Mouse (Mus musculus) lung, adult 2 months (tissue): ENCODE measurements around the gene Gsap. TPM values are rescaled to one million over a fixed set of nuclear protein-coding genes. Genes with fewer than 3 reads are reported as not detected.

Experiments
- DNase-seq: peaks from one replicate; pipeline ENCODE4 v3.0.0; 2022
- H3K4me1 ChIP-seq: fragments of 200-500 bp; 2 replicates; pipeline ENCODE4 v1.6.1; 2011; ENCODE audit warnings: low read length; ENCODE audit not compliant: control insufficient read depth, insufficient read depth
- H3K4me3 ChIP-seq: fragments of 200-500 bp; replicated peaks from 2 replicates; pipeline ENCODE3; 2011; ENCODE audit warnings: low read depth, mild to moderate bottlenecking, control low read depth, low read length; ENCODE audit errors: extremely low read depth
- CTCF ChIP-seq: fragments of 200-500 bp; IDR thresholded peaks from 2 replicates; pipeline ENCODE4 v1.5.1; 2011; ENCODE audit warnings: mild to moderate bottlenecking, low read length, control low read depth; ENCODE audit not compliant: insufficient read depth
- POLR2A ChIP-seq: fragments of 200-500 bp; IDR thresholded peaks from 2 replicates; pipeline ENCODE4 v1.6.1; 2011; ENCODE audit warnings: low read depth, mild to moderate bottlenecking, control low read depth, low read length, borderline replicate concordance; ENCODE audit errors: extremely low read depth
- WGBS: fragments of 180-500 bp; shearing (Covaris S2); methylation state at CpG from one replicate; pipeline ENCODE4 v1.1.7; 2018; 5-methylcytosine and 5-hydroxymethylcytosine counted together
- polyA plus RNA-seq: library from polyadenylated mRNA; depleted of rRNA; stranded (reverse); fragments of >200 nt; gene quantifications from 2 replicates; pipeline ENCODE4 v1.2.3, GENCODE M21; 2012

Gene Gsap
- polyA plus RNA-seq, 1 experiment: 25.7 TPM

GRCm38 (mm10) chr5:21254731-21255525 is 68.9 kb downstream of the Gsap start:
- H3K4me3 ChIP-seq: no peak overlapping the region
- DNase-seq: no peak
- 73% methylated on average over 12 of the region's 12 CpGs for WGBS
- TF ChIP-seq POLR2A (no peak), CTCF (no peak)
- H3K4me1 ChIP-seq: no peaks in the 10 kb centered on the region

- H3K4me3 ChIP-seq: no peak overlapping the region
- DNase-seq: no peak
- 49% methylated on average over 5 of the region's 5 CpGs for WGBS
- H3K4me1 ChIP-seq: no peaks in the 10 kb centered on the region
- TF ChIP-seq CTCF (no peak), POLR2A (no peak)
These were observed 69.6 kb downstream of the Gsap start for GRCm38 (mm10) chr5:21255551-21256132.

DNA sequence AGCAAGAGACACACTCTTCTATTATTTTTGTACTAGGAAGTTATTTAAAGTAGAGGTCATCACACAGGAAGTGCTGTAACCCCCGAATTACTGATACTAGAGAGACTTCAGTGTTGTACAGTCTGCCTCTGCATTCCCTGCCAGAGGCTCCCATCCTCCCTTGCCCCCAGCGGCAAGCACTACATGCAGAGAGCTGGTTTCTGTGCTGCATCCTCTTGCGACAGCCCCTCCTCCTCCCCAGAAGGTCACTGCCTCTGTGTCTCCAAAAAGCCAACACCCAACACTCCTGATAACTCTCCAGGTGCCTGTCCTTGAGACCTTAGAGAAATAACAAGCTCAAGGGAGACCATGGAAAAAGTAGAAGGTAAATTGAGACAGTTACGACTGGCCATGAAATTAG is 71.1 kb downstream of the Gsap start:
- no peak for TF ChIP-seq POLR2A
- TF ChIP-seq CTCF: no peak
- 59% methylated on average over 4 of the region's 4 CpGs for WGBS
- DNase-seq: no peak
- Histone ChIP-seq H3K4me1 (no peaks in the 10 kb centered on the region), H3K4me3 (no peak overlapping the region)

GRCm38 (mm10) chr5:21257806-21258205 is 71.8 kb downstream of the Gsap start:
- Histone ChIP-seq H3K4me3 (no peak overlapping the region), H3K4me1 (no peaks in the 10 kb centered on the region)
- no peak for DNase-seq
- 81% methylated on average over 6 of the region's 6 CpGs for WGBS
- TF ChIP-seq POLR2A: no peak
- peak; percentile 35; the same call in 1 of the 2 replicates for TF ChIP-seq CTCF

DNA sequence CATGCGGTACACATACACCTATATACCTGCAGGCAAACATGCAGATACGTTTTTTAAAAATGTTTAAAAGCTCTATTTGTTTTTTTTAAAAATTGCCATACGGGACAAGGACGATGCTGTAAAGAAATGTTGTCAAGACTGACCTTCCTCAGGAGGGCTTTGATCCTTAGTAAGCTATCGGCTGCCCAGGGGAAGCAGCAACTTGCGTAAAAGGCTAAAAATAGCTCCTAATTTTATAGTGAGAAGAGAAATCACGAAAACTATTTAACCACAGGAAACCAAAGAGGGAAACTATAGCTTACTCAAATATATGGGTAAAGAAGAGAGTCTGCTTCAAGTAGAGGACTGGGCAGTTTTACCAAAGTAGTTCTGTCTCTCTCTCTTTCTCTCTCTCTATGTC is 74.7 kb downstream of the Gsap start:
- no peaks in the 10 kb centered on the region for H3K4me1 ChIP-seq
- no peak for TF ChIP-seq CTCF
- TF ChIP-seq POLR2A: no peak
- WGBS: 60% methylated on average over 7 of the region's 7 CpGs
- H3K4me3 ChIP-seq: no peak overlapping the region
- DNase-seq: no peak

DNA sequence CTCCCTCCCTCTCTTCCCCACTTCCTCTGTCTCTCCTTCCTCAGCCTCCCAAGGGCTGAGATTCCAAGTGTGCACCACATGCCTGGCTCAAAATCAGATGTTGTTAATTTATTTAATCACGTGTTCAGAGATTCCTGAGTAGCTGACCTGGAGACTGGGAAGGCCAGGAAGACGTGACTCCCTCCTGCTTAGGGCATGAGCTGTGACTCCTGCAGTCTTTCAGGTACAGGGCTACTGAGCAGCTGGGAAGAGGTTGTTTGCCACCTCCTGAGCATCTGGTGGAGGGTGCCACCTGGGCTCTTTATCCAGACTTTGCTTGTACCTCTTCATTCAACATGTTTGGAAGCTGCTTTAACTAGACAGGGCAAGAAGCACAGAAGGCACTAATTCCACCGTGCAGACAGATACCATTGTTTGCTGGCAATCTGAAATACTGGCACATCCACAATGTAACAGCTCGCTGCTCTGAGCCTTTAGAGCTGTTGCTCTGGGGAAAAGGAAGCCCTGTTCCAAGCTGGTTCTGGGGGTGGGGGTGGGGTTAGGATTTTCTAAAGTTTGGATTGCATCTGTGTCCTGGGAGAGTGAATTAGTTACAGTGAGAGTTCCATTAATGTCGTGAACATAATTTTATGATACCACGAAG is 75.3 kb downstream of the Gsap start:
- Histone ChIP-seq H3K4me1 (no peaks in the 10 kb centered on the region), H3K4me3 (no peak overlapping the region)
- 44% methylated on average over 6 of the region's 6 CpGs for WGBS
- TF ChIP-seq CTCF (no peak), POLR2A (no peak)
- no peak for DNase-seq

DNA sequence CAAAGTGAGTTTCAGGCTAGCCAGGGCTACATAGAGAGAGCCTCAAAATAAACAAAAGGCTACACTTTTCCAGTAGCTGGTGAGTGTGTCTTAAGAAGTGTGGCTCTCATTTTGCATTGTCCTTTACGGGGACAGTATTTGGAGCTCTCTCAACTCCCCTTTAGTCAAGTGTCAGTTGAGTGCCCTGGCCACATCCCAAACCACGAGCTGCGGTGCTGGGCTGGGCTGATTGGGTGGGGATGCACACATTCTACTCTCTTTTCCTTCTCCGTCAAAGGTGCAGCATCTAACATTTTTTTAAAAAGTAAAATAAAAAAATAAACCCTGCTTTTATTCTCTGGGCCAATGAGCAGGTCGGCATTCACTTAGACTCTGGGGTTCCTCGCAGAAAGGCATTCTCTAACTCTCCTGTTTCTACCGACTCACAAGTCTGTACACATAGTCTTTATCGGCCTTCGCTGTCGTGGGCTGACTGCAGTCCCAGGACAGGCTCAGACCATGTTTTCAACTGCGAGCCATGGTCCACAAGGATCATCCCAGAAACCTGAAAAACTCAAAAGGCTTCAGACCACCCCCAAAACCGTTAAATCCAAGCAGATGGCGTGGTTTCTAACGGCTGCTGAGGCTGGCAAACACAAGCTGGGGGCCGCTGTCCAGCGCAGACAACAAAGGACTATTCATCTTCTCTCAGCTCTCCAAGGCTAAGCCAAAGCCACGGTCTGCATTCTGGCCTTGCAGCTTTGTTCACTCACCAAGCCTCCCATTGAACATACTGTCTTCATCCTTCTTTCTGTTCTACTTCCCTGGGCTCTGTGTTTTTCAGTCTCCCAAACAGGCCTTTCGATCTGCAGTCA is 77.4 kb downstream of the Gsap start:
- 58% methylated on average over 18 of the region's 18 CpGs for WGBS
- peak; percentile 38 for DNase-seq
- H3K4me1 ChIP-seq: no peaks in the 10 kb centered on the region
- H3K4me3 ChIP-seq: no peak overlapping the region
- TF ChIP-seq POLR2A (no peak), CTCF (no peak)

DNA sequence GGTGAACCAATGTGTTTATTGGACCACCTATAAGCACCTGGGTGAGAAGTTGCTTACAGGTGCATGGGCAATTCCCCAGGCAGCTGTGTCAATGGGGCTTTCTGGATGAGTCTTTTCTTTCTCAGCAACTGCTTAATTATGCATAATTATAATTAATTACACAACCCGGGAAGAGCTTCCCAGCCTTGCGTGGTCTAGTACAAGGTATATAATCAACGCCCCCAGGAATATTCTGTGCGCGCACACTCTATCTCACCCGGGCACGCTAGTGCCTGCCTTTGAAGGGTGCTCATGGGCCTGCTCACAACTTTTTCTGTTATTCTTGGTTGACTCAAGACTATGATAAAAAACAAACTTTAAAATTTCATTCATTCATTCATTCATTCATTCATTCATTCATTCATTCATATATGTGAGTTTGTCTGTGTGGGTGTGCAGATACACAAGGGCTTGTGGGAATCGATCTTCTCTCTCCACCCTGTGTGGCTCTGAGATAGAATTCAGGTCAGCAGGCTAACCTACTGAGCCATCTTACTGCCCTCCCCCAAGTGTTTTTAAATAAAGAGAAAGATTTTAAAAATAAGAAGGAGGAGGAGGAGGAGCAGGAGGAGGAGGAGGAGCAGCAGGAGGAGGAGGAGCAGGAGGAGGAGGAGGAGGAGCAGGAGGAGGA is 78.4 kb downstream of the Gsap start:
- TF ChIP-seq CTCF (no peak), POLR2A (no peak)
- DNase-seq: no peak
- Histone ChIP-seq H3K4me3 (no peak overlapping the region), H3K4me1 (no peaks in the 10 kb centered on the region)
- WGBS: 93% methylated on average over 8 of the region's 8 CpGs

DNA sequence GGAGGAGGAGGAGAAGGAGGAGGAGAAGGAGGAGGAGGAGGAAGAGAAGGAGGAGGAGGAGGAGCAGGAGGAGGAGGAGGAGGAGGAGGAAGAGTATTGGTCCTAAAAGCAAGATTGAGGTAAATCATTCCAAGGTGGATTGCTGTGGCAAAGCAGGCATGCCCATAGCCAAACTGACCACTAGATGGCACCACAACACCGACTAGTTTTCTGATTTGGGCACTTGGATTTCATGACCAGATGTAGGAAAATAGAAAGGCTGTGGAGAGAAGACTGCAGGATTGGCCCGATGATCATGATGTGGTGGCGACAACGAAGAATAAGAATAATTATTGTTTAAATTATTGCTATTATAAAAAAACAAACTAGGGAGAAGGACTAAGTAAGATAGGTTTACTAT is 79.0 kb downstream of the Gsap start:
- Histone ChIP-seq H3K4me3 (no peak overlapping the region), H3K4me1 (no peaks in the 10 kb centered on the region)
- DNase-seq: peak; percentile 71
- 12% methylated on average over 4 of the region's 4 CpGs for WGBS
- TF ChIP-seq CTCF (peak; percentile 82), POLR2A (no peak)
